Mouse (Mus musculus): ENCODE results near the gene Kcnk18.

DNA sequence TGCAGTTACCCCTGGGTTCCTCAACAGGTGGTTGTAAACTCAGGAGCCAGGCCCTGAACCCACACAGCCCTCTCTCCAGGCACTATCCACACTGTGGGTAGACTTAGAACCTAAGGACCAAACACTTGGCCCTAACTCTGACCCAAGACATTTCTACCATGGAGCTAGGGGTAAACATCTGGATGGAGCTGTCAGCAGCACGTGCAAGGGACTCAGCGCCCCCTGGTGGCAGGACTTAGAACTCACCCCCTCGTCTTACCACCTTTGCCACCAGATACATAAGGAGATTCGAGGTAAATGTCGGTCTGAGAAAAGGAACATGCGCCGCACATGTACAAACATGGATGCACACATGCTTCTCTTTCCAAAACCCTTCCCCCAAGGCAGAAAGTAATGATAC is 20.9 kb upstream of the Kcnk18 start:
- no peak for TF ChIP-seq POU5F1 (IDR thresholded peaks at IDR 0.05; ENCODE audit: borderline replicate concordance, low read length)
- TF ChIP-seq CTCF (conservative IDR thresholded peaks at IDR 0.05; ENCODE audit: low read length), result peak; percentile 84

Data from E14TG2a.4 (cell line).